Mouse (Mus musculus): Measurements from ENCODE around the gene Ppfia1.

GRCm38 (mm10) chr7:144526649-144527048 is 26.9 kb downstream of the Ppfia1 start:
- TF ChIP-seq CTCF (IDR thresholded peaks at IDR 0.05; ENCODE audit: low read depth), result no peak
- no peak for TF ChIP-seq EP300 (IDR thresholded peaks at IDR 0.05; ENCODE audit: low read depth)

All from heart, postnatal 0 days (tissue).